Mouse (Mus musculus) megakaryocyte-erythroid progenitor cell, adult 5 weeks (primary cell): ENCODE measurements around the gene Rad9a. TPM values are rescaled to one million over a fixed set of nuclear protein-coding genes. Genes with fewer than 3 reads are reported as not detected.

Source experiments
- polyA plus RNA-seq: library from polyadenylated mRNA; stranded (reverse); fragments of >175 nt; gene quantifications from 2 replicates; pipeline ENCODE4 v1.2.3, GENCODE M21; 2012

Gene Rad9a
- 27.8 and 31.6 TPM in 2 replicates for polyA plus RNA-seq

GRCm38 (mm10) chr19:4201291-4201909 lies at the start of gene Rad9a:
Rad9a (minus strand) TSS chr19:4201662.

GRCm38 (mm10) chr19:4231253-4232185 lies 30.1 kb upstream of the Rad9a start, which contains the start of gene Pold4:
Pold4 (plus strand) TSS chr19:4231899.

GRCm38 (mm10) chr19:4214071-4214770 lies 12.8 kb upstream of the Rad9a start, which contains the start of the genes Clcf1 and AC109138.7:
Clcf1 (plus strand) TSS chr19:4214238.
AC109138.7 (plus strand) TSS chr19:4214357.

GRCm38 (mm10) chr19:4191528-4192250 lies 9.8 kb downstream of the Rad9a start, which contains the start of gene Ppp1ca:
Ppp1ca (plus strand) TSS chr19:4192065.

GRCm38 (mm10) chr19:4190831-4191334 lies 10.6 kb downstream of the Rad9a start, which contains the start of gene Tbc1d10c:
Tbc1d10c (minus strand) TSS chr19:4191284.

GRCm38 (mm10) chr19:4175368-4175947 lies 26.0 kb downstream of the Rad9a start, which contains the start of gene Carns1:
Carns1 (minus strand) TSS chr19:4175479.

GRCm38 (mm10) chr19:4162646-4163542 lies 38.6 kb downstream of the Rad9a start, which contains the start of gene Rps6kb2:
Rps6kb2 (minus strand) TSS chr19:4163354.

GRCm38 (mm10) chr19:4153232-4153654 lies 48.2 kb downstream of the Rad9a start, which contains the start of gene Ptprcap:
Ptprcap (plus strand) TSS chr19:4153604.

GRCm38 (mm10) chr19:4148491-4148806 lies 53.0 kb downstream of the Rad9a start, which contains the start of gene Coro1b:
Coro1b (plus strand) TSS chr19:4148619.

Other genes with a start within 250 kb of the Rad9a start
- 0.06 and 0.10 TPM in 2 replicates for gene Aldh3b3, start 243.0 kb downstream of the Rad9a start, polyA plus RNA-seq
- gene Aldh3b2, start 229.3 kb downstream of the Rad9a start, polyA plus RNA-seq: 0.24 TPM in 1 of 2 replicates, not detected in the other
- 7.7 and 8.3 TPM in 2 replicates for gene Acy3, start 215.1 kb downstream of the Rad9a start, polyA plus RNA-seq
- not detected in 2 replicates for gene Tbx10, start 208.9 kb downstream of the Rad9a start, polyA plus RNA-seq
- gene Nudt8, start 201.1 kb downstream of the Rad9a start, polyA plus RNA-seq: 14.7 and 18.3 TPM in 2 replicates
- gene Gm49405, start 201.0 kb downstream of the Rad9a start, polyA plus RNA-seq: 4.1 and 6.3 TPM in 2 replicates
- 10.4 and 16.4 TPM in 2 replicates for gene Doc2g, start 198.3 kb downstream of the Rad9a start, polyA plus RNA-seq
- 247 and 250 TPM in 2 replicates for gene Ndufv1, start 188.9 kb downstream of the Rad9a start, polyA plus RNA-seq
- gene Gstp1, start 163.7 kb downstream of the Rad9a start, polyA plus RNA-seq: 122 and 136 TPM in 2 replicates
- 1.7 TPM in 1 of 2 replicates, not detected in the other for gene Gstp2, start 155.6 kb downstream of the Rad9a start, polyA plus RNA-seq
- gene Gstp3, start 142.1 kb downstream of the Rad9a start, polyA plus RNA-seq: 0.79 and 1.2 TPM in 2 replicates
- not detected in 2 replicates for gene Cabp2, start 120.1 kb downstream of the Rad9a start, polyA plus RNA-seq
- gene Cdk2ap2, start 104.5 kb downstream of the Rad9a start, polyA plus RNA-seq: 126 and 175 TPM in 2 replicates
- gene Pitpnm1, start 101.7 kb downstream of the Rad9a start, polyA plus RNA-seq: 67.2 and 92.9 TPM in 2 replicates
- 114 and 132 TPM in 2 replicates for gene Aip, start 75.8 kb downstream of the Rad9a start, polyA plus RNA-seq
- 0.03 TPM in 1 of 2 replicates, not detected in the other for gene Gpr152, start 61.9 kb downstream of the Rad9a start, polyA plus RNA-seq
- gene Cabp4, start 57.6 kb downstream of the Rad9a start, polyA plus RNA-seq: 0.14 and 0.15 TPM in 2 replicates
- gene Coro1b, start 53.0 kb downstream of the Rad9a start, polyA plus RNA-seq: 166 and 202 TPM in 2 replicates
- 508 and 717 TPM in 2 replicates for gene Ptprcap, start 48.1 kb downstream of the Rad9a start, polyA plus RNA-seq
- 88.1 and 93.8 TPM in 2 replicates for gene Rps6kb2, start 38.3 kb downstream of the Rad9a start, polyA plus RNA-seq
- 5.7 and 6.3 TPM in 2 replicates for gene Carns1, start 26.2 kb downstream of the Rad9a start, polyA plus RNA-seq
- gene Tbc1d10c, start 10.4 kb downstream of the Rad9a start, polyA plus RNA-seq: 58.6 and 71.5 TPM in 2 replicates
- 614 and 638 TPM in 2 replicates for gene Ppp1ca, start 9.6 kb downstream of the Rad9a start, polyA plus RNA-seq
- 12.5 and 17.5 TPM in 2 replicates for gene Clcf1, start 12.6 kb upstream of the Rad9a start, polyA plus RNA-seq
- 33.8 and 36.5 TPM in 2 replicates for gene AC109138.7, start 12.7 kb upstream of the Rad9a start, polyA plus RNA-seq
- gene Pold4, start 30.2 kb upstream of the Rad9a start, polyA plus RNA-seq: 38.1 and 42.7 TPM in 2 replicates
- gene Ssh3, start 67.5 kb upstream of the Rad9a start, polyA plus RNA-seq: 30.3 and 41.9 TPM in 2 replicates
- gene Ankrd13d, start 81.5 kb upstream of the Rad9a start, polyA plus RNA-seq: 10.8 and 11.6 TPM in 2 replicates
- 941 and 1,009 TPM in 2 replicates for gene Grk2, start 104.6 kb upstream of the Rad9a start, polyA plus RNA-seq
- 50.0 and 66.2 TPM in 2 replicates for gene Kdm2a, start 196.6 kb upstream of the Rad9a start, polyA plus RNA-seq
- gene Rhod, start 237.8 kb upstream of the Rad9a start, polyA plus RNA-seq: 0.15 and 0.37 TPM in 2 replicates